Mouse (Mus musculus) urinary bladder, adult 18-20 months (tissue): ENCODE results near the gene Fam129b.
A peak's percentile ranks its signal among the peaks of the same experiment; 100 is the strongest.

ENCODE experiments used
- DNase-seq, 2 experiments: peaks; one replicate each; pipeline ENCODE4 v3.0.0; 2022; ENCODE audit warnings: low spot score in 2 of 2, mixed read lengths in 2 of 2

Gene Fam129b

GRCm38 (mm10) chr2:32964659-32965457 is 88.9 kb downstream of the Fam129b start:
- DNase-seq = no peak

GRCm38 (mm10) chr2:32965511-32966183 is 89.7 kb downstream of the Fam129b start:
- no peak for DNase-seq

GRCm38 (mm10) chr2:32966184-32966688 is 90.3 kb downstream of the Fam129b start:
- no peak for DNase-seq

- peak; percentile 79 to 81 for DNase-seq
These were observed 91.0 kb downstream of the Fam129b start for GRCm38 (mm10) chr2:32966689-32967631.

GRCm38 (mm10) chr2:32968024-32968614 is 92.2 kb downstream of the Fam129b start:
- no peak for DNase-seq

- DNase-seq = no peak
These were observed 93.4 kb downstream of the Fam129b start for GRCm38 (mm10) chr2:32969326-32969725.

GRCm38 (mm10) chr2:32971235-32971634 is 95.3 kb downstream of the Fam129b start:
- DNase-seq = no peak

- no peak for DNase-seq
These were observed 98.3 kb downstream of the Fam129b start for GRCm38 (mm10) chr2:32974216-32974615.
